Mouse (Mus musculus) hindbrain, embryonic 14.5 days (tissue): ENCODE data around the gene Tamm41. TPM values are rescaled to one million over a fixed set of nuclear protein-coding genes. Genes with fewer than 3 reads are reported as not detected.

ENCODE experiments used
- ATAC-seq: fragments of 200-750 bp; cut with Nextera tagmentation; 2 replicates; pipeline ENCODE4 v1.8.0; 2017; ENCODE audit warnings: moderate number of reproducible peaks, mild to moderate bottlenecking, moderate TSS enrichment, moderate library complexity; ENCODE audit not compliant: low FRiP score
- DNase-seq: peaks from one replicate; pipeline ENCODE4 v3.0.0-alpha.2; 2015; ENCODE audit warnings: low spot score
- H3K27ac ChIP-seq: fragments of 300-500 bp; sonication (generic); 2 replicates; pipeline ENCODE4 v1.5.1; 2014; ENCODE audit warnings: mild to moderate bottlenecking, moderate library complexity
- H3K27me3 ChIP-seq: fragments of 300-500 bp; sonication (generic); 2 replicates; pipeline ENCODE4 v1.6.1; 2014; ENCODE audit warnings: mild to moderate bottlenecking, low read length, mixed read lengths; ENCODE audit not compliant: control insufficient read depth, insufficient read depth
- H3K36me3 ChIP-seq: fragments of 300-500 bp; sonication (generic); replicated peaks from 2 replicates; pipeline ENCODE4 v1.6.1; 2014; ENCODE audit not compliant: control insufficient read depth, insufficient read depth
- H3K4me1 ChIP-seq: fragments of 300-500 bp; sonication (generic); replicated peaks from 2 replicates; pipeline ENCODE4 v1.6.1; 2014; ENCODE audit warnings: antibody characterized with exemption, low read length, mixed read lengths; ENCODE audit not compliant: control insufficient read depth, insufficient read depth
- H3K4me2 ChIP-seq: fragments of 300-500 bp; sonication (generic); replicated peaks from 2 replicates; pipeline ENCODE4 v1.6.1; 2014; ENCODE audit warnings: mild to moderate bottlenecking, moderate library complexity
- H3K4me3 ChIP-seq: fragments of 300-500 bp; sonication (generic); replicated peaks from 2 replicates; pipeline ENCODE4 v1.5.1; 2014; ENCODE audit warnings: mild to moderate bottlenecking, low read length
- H3K9ac ChIP-seq: fragments of 300-500 bp; sonication (generic); 2 replicates; pipeline ENCODE4 v1.6.1; 2014
- H3K9me3 ChIP-seq: fragments of 300-500 bp; sonication (generic); 2 replicates; pipeline ENCODE4 v1.6.1; 2016; ENCODE audit warnings: low read length; ENCODE audit not compliant: control insufficient read depth
- WGBS: fragments of 180-500 bp; shearing (Covaris S2); extraction: QIAGEN DNeasy Blood & Tissue Kit; methylation state at CpG from one replicate; pipeline ENCODE4 v1.1.7; 2014; 5-methylcytosine and 5-hydroxymethylcytosine counted together
- polyA plus RNA-seq: library from polyadenylated mRNA; unstranded; fragments of >200 nt; fragmentation: Nextera tagmentation; extraction: Ambion mirVana; gene quantifications from 2 replicates; pipeline ENCODE4 v1.2.1, GENCODE M21; 2014

Gene Tamm41
- 51.8 and 53.8 TPM in 2 replicates for polyA plus RNA-seq

DNA sequence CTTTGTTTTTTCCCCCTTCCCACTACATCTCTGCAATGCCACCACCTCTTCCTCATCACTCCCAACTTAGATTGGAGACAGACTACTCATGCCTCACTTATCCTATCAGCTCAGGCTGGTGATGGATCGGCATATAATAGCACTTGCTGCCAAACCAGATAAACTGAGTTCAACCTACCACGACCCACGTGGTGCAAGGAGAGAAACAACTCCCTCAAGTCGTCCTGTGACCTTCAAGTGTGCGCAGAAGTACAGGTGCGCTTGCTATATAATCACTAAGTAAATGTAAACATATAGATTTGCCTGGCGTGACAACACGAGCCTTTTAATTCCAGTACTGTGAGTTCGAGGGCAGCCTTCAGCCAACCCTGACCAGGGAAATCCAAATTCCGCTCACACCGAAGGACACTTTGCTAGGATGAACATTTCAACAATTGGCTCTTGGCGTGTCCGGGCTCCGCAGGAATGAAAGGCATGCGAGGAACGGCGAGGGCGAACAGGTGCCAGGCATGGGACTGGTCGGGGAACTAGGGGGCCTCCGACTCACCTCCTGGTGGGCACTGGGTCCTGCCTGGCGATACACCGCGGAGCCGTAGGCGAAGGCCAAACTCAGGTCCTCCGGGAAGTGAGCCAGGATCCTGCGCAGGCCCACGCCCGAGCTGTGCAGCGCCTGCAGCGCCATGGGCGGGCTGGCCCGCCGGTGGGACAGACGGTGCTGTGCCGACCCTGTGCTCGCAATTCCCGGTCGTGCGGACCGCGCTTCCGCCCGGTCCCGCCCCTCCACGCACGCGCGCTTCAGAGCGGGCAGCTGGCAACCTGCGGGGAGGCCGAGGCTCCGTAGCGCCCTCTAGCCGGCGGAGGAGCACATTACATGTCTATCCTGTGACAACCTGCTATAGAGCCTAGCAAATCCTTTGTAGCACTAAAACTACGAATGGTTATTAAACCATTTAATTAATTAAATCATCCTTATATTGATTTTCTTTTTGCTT lies at the start of gene Tamm41:
Gene Tamm41 (minus strand): TSS at position 774 of the 992 bp plus-strand sequence.
- Histone ChIP-seq H3K4me1 (peaks cover 7% of the 10 kb centered on the region), H3K27me3 (no peaks in the 10 kb centered on the region), H3K9ac (peak within 1 kb of the TSS; percentile 81), H3K36me3 (peaks cover 24% of the 10 kb centered on the region), H3K4me3 (peak within 1 kb of the TSS; percentile 96), H3K27ac (0 out of 2 replicates have a peak within 1 kb of the TSS, but pooled peaks have one; percentile 32), H3K9me3 (no peaks in the 10 kb centered on the region), H3K4me2 (peak within 1 kb of the TSS; percentile 87)
- peak; percentile 95 for ATAC-seq
- peak; percentile 93 for DNase-seq
- 1% methylated on average over 57 of the region's 57 CpGs for WGBS

DNA sequence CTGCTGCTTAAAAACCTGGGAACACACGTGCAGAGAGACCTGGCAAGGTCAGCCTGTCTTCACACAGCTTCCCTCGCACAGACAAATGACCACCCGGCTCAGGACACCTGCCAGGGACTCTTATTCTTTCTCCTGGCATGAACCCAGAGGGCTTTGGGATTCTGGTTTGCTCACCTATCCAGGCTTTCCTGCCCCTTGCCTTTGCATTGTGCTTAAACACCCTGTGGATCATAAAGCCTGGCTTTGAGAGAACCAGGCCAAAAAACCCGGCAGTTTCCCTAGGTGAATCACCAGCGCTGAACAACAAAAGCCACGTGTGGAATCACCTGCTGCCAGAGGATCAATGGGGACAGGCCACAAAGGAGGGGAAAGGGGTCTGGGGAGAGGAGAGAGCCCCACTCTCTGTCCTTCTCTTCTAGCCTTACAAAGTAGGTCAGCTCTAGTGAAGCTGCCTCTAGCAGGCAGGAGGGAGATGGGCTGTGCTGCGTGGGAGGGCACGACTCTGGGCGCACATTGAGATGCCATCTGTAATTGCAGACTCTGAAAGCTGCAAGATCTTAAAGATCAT lies 47.7 kb upstream of the Tamm41 start:
- no peak for ATAC-seq

DNA sequence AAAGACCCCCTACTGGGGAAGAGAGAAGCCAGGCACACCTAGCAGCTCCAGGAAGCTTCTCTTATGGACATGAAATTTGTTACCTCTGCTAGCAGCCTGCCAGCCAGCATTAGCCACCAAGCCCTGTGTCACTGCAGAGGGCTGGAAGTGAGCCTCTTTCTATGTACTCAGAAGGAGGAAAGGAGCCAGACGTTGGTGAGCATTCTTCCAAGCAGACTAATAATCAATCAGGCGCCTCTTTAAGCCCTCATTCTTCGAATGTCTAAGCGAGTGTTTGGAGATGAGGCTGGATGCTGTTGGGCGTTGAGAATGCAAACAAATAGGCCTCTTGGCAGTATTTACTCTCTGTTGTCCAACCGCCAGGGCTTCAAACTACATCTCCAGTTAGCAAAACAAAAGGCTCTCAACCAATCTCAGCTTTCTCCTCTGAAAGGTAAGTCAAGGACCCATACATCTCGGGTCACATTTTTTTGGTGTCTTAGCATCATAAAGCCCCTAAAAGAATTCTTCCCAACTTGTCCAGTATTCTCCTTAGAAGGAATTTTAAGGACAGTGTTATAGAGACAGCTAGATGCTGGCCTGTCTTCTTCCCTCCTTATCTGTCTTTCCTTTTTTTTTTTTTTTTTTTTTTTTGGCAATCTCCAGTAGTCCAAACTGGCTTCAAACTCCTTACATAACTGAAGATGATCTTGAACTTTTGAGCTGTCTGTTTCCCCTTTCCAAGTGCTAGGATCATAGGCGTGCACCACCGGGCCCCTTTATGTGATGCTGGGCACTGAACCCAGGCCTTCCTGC lies 39.3 kb upstream of the Tamm41 start:
- no peaks in the 10 kb centered on the region for H3K4me1 ChIP-seq
- H3K4me3 ChIP-seq = no peak overlapping the region
- 44% methylated on average over 9 of the region's 9 CpGs for WGBS
- H3K9me3 ChIP-seq = no peaks in the 10 kb centered on the region
- H3K36me3 ChIP-seq = no peaks in the 10 kb centered on the region
- no peak for DNase-seq
- ATAC-seq = no peak
- H3K4me2 ChIP-seq = no peak overlapping the region
- no peaks in the 10 kb centered on the region for H3K27me3 ChIP-seq
- H3K9ac ChIP-seq = no peak overlapping the region
- H3K27ac ChIP-seq = no peak overlapping the region

More for the DNA sequence above, 47.7 kb upstream of the Tamm41 start:
- Histone ChIP-seq H3K4me1 (no peaks in the 10 kb centered on the region), H3K9me3 (no peaks in the 10 kb centered on the region), H3K9ac (no peak overlapping the region), H3K36me3 (no peaks in the 10 kb centered on the region), H3K4me2 (no peak overlapping the region), H3K27ac (no peak overlapping the region), H3K27me3 (no peaks in the 10 kb centered on the region), H3K4me3 (no peak overlapping the region)
- 50% methylated on average over 9 of the region's 9 CpGs for WGBS
- DNase-seq = no peak

DNA sequence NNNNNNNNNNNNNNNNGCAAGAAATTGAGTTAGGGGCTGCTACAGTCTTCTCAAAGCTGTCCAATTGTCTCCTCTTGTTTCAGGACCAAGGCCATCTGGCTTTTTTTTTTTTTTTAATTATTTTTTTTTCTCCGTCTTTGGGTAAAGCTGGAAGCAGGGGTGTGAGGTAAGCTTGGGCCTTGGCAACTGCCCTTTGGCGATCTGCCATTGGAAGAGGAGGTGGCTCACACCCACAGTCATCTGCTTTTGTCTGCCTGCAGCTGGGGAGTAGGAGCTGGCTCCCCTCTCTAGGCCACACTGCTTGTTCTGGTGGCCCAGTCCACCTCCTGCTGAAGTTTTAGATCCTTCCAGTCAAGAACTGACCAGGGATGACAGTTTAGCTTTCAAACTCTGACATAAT lies 34.3 kb upstream of the Tamm41 start:
- ATAC-seq = no peak

DNA sequence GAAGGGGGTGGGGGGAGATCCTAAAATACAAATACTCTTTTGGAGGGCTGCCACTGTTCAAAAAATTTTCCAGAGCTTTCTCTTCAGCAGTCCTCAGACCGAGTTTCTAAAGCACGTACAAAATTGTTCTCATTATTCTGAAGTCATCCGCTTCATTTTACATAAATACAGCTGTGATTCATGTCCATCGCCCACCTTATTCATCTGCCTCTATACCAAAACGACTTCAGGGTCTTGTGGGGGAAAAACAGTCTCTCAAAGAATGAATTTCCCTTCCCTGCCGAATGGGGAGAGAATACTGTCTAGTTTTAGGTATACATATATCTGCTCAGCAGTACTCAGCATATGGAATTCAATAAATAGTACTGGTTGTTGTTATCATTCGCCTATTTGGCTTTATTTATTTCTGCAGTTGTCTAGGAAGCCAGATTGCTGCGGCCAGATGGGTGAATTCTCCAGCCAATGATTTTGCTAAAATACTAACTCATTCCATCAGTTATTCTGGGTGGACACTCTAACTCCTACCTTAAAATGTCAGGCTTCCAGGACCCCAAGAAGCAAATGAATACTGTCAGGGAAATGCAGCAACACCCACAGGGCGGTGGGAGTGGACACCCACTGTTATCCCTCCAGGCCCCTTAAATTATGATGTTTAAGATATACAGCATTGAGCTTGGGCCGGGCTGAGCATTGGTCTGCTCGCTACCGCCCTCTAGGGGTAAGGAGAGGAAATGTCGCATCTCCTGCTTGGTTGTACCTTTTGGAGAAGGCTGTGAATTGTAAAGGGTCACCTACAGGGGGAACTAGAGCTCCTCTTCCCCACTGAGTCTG lies 27.9 kb upstream of the Tamm41 start:
- no peak overlapping the region for H3K9ac ChIP-seq
- no peak overlapping the region for H3K4me2 ChIP-seq
- no peak overlapping the region for H3K4me3 ChIP-seq
- H3K27ac ChIP-seq = no peak overlapping the region
- no peaks in the 10 kb centered on the region for H3K36me3 ChIP-seq
- DNase-seq (no peak), ATAC-seq (no peak)
- no peaks in the 10 kb centered on the region for H3K4me1 ChIP-seq
- no peaks in the 10 kb centered on the region for H3K9me3 ChIP-seq
- WGBS = 46% methylated on average over 13 of the region's 13 CpGs
- no peaks in the 10 kb centered on the region for H3K27me3 ChIP-seq

More for the DNA sequence above, 34.3 kb upstream of the Tamm41 start:
- Histone ChIP-seq H3K4me1 (no peaks in the 10 kb centered on the region), H3K4me3 (no peak overlapping the region), H3K9me3 (no peaks in the 10 kb centered on the region), H3K36me3 (no peaks in the 10 kb centered on the region), H3K27me3 (no peaks in the 10 kb centered on the region), H3K4me2 (no peak overlapping the region), H3K9ac (no peak overlapping the region), H3K27ac (no peak overlapping the region)
- WGBS = 71% methylated on average over 2 of the region's 2 CpGs
- DNase-seq = no peak

DNA sequence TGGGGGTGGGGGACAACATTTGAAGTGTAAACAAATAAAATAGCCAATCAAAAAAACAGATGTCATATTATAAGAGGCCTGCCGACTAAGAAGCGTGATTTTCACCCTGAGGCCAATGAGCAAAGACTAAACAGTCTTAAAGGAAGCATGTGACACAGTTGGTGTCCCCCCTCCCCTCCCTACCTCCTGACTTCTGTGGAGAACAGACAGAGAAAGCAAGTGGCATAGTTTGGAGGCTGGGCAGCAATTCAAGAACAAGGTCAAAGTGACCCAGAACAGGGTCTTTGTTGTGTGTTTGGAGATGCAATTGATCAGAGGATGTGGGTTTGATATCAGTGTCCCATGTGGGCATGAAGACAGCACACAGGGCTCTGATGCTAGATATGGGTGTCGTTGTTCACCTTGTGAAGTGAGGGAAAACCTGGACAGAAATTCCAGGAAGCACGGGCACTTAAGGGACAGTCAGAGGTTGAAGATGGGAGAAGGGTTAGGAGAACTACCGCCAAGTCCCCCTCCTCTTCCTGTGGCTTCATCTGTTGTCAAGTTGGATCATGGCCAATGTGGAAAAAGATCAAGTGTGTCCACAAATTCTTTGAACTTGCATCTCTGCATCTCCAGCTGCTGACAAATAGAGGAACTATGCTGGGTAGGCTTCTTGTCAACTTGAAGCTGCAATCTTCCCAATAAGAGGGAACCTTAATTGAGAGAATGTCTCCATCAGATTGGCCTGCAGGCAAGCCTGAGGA lies 25.1 kb upstream of the Tamm41 start:
- DNase-seq (no peak), ATAC-seq (no peak)
- 0 out of 2 replicates have a peak, but pooled peaks cover 8% of the 10 kb centered on the region for H3K4me1 ChIP-seq
- no peak overlapping the region for H3K4me2 ChIP-seq
- WGBS = 83% methylated on average over 5 of the region's 5 CpGs
- H3K4me3 ChIP-seq = no peak overlapping the region
- no peaks in the 10 kb centered on the region for H3K9me3 ChIP-seq
- no peak overlapping the region for H3K27ac ChIP-seq
- no peaks in the 10 kb centered on the region for H3K36me3 ChIP-seq
- H3K9ac ChIP-seq = no peak overlapping the region
- H3K27me3 ChIP-seq = no peaks in the 10 kb centered on the region

DNA sequence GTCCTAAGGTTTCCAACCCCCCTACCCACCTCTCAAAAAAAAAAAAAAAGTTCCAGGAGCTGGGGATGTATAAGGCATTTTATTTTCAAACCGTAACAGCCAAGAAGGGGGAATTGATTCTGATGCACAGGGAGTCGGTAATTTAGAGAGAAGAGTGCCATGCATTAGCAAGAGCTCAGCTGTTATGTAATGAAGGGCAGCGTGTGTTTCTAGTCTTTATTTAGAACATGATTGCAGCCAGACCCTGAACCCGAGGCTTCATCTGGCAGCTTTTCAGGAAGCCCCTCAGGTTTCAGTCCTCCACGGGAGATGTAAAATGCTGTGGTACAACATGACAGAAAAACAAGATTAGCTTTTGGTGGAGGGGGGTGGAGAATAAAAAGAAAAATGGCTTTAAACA lies 21.6 kb upstream of the Tamm41 start:
- Histone ChIP-seq H3K9ac (no peak overlapping the region), H3K36me3 (no peaks in the 10 kb centered on the region), H3K4me1 (peaks cover 16% of the 10 kb centered on the region; the same call in 1 of the 2 replicates), H3K9me3 (no peaks in the 10 kb centered on the region), H3K4me2 (no peak overlapping the region), H3K27me3 (no peaks in the 10 kb centered on the region), H3K4me3 (no peak overlapping the region), H3K27ac (no peak overlapping the region)
- ATAC-seq (no peak), DNase-seq (no peak)
- 46% methylated on average over 5 of the region's 5 CpGs for WGBS

DNA sequence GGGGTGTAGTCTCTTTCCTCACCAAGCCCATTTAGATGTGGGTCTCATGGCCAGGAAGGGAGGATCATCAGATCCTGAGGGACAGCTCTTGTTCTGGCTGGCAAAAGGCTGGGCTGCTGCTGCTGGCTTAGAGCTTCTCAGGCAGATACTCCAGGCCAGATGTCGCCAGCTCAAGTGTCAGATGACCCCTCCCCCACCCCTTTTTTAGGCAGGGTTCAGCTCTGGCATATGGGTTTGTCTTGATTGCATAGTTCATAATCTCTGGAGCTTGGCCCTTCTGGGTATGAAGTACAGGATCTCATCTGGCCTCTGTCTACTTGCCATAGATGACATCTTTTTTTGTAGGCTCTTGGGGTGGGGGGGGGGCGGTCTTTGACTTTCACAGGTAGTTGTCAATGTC lies 19.0 kb upstream of the Tamm41 start:
- DNase-seq = no peak
- Histone ChIP-seq H3K4me1 (peaks cover 16% of the 10 kb centered on the region; the same call in 1 of the 2 replicates), H3K4me3 (no peak overlapping the region), H3K27me3 (no peaks in the 10 kb centered on the region), H3K4me2 (no peak overlapping the region), H3K27ac (no peak overlapping the region), H3K9me3 (no peaks in the 10 kb centered on the region), H3K9ac (no peak overlapping the region), H3K36me3 (no peaks in the 10 kb centered on the region)
- no peak for ATAC-seq
- 33% methylated on average over 2 of the region's 2 CpGs for WGBS
